ENCODE assay signal across 1 mouse cellular context in the genomic region with DNA sequence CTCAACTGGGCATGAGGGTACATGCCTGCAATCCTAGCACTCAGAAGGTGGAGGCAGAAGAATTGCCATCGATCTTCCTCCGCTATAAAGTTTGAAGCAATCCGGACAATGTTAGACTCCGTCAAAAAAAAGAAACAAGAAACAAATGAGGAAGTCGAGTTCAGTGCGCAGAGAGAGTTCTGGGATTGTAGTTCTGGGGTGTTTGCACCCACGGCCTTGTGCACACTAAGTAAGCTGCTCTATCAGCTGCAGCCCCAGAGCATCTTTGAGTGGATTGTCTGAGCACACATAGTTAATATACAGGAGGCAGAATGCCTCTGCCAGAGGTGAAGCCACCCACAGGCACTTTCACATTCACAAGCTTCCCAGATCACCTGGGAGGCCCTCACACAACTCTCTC.
TF ChIP-seq lines count a peak whose summit lies in the region.

No protein-coding gene starts in this region.

TF ChIP-seq in CH12.LX, 34 proteins besides CTCF, POLR2A, EP300 and RAD21:
- TF ChIP-seq ELF1 (IDR thresholded peaks at IDR 0.05; ENCODE audit: low read depth, low read length) (no peak), MAX (IDR thresholded peaks at IDR 0.05; ENCODE audit: low read length) (no peak), SIN3A (IDR thresholded peaks at IDR 0.05; ENCODE audit: low read length) (no peak), ZMIZ1 (IDR thresholded peaks at IDR 0.05; ENCODE audit: low read depth, low read length) (no peak), NELFE (IDR thresholded peaks at IDR 0.05; ENCODE audit: low read depth, low read length) (no peak), USF1 (IDR thresholded peaks at IDR 0.05; ENCODE audit: low read depth, low read length) (no peak), ZNF384 (IDR thresholded peaks at IDR 0.05; ENCODE audit: low read depth, low read length) (no peak), TBP (conservative IDR thresholded peaks at IDR 0.05; ENCODE audit: low read depth, low read length) (no peak), POLR2AphosphoS2 (IDR thresholded peaks at IDR 0.05; ENCODE audit: low read depth, low read length) (no peak), E2F4 (IDR thresholded peaks at IDR 0.05; ENCODE audit: insufficient replicate concordance, low read depth, low read length) (no peak), TCF12 (IDR thresholded peaks at IDR 0.05; ENCODE audit: low read depth, low read length) (no peak)
